Mouse (Mus musculus): ENCODE results near the gene Prl3d3.
"Not testable (repeated sequence)": the region's sequence is repeated elsewhere in the genome, so short reads cannot be mapped to it uniquely, and the experiment has no call there.

DNA sequence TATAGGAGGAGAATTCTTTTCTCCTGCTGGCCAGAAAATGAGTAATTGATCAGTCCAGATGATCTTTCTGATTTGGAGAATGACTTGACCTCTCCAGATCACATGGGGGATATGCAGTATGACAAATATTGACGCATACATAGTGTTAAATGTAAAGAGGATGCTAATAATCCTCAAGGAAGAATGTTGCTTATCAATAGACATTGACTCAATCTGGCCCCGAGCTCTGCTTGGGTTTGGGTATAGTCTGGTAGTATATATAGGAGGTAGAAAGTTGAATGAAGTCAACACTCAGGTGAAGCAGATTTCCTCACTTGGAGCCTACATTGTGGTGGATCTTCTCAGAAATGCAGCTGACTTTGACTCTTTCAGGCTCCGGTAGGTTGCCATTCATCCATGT lies at the start of gene Prl3d3:
- TF ChIP-seq CTCF, EP300 (IDR thresholded peaks at IDR 0.05; ENCODE audit: low read depth): not testable (repeated sequence)
